Mouse (Mus musculus) lung, adult 2 months (tissue): ENCODE measurements around the gene Gsg1.

Experiments
- CTCF ChIP-seq: fragments of 200-500 bp; IDR thresholded peaks from 2 replicates; pipeline ENCODE4 v1.5.1; 2011; ENCODE audit warnings: mild to moderate bottlenecking, low read length, control low read depth; ENCODE audit not compliant: insufficient read depth
- POLR2A ChIP-seq: fragments of 200-500 bp; IDR thresholded peaks from 2 replicates; pipeline ENCODE4 v1.6.1; 2011; ENCODE audit warnings: low read depth, mild to moderate bottlenecking, control low read depth, low read length, borderline replicate concordance; ENCODE audit errors: extremely low read depth

DNA sequence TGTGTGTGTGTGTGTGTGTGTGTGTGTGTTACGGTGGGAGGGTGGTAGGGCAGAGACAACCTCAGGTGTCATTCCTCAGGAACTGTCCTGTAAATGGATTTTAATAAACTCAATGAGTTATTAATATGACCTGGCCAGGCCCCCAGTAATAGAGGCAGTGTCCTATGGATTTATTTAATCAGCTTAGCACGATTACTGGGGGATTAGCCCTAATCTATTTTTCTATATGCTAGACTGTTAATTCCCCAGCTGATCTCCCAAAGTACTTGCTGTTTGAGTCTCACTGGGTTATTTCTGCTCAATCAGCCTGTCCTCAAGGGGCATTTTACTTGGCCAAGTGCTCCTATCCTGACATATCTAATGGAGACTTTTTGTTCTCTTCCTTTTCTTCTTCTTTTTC, 41.5 kb downstream of the Gsg1 start:
- TF ChIP-seq CTCF (no peak), POLR2A (no peak)
